Mouse (Mus musculus) midbrain, embryonic 13.5 days (tissue): ENCODE data around the gene Ankdd1a. TPM values are rescaled to one million over a fixed set of nuclear protein-coding genes. Genes with fewer than 3 reads are reported as not detected.

Experiments used
- ATAC-seq: fragments of 200-750 bp; cut with Nextera tagmentation; 2 replicates; pipeline ENCODE4 v1.8.0; 2017; ENCODE audit warnings: mild to moderate bottlenecking, moderate TSS enrichment, moderate library complexity
- H3K27ac ChIP-seq: fragments of 300-500 bp; sonication (generic); 2 replicates; pipeline ENCODE4 v1.5.1; 2015; ENCODE audit warnings: inconsistent platforms, mild to moderate bottlenecking, moderate library complexity
- H3K27me3 ChIP-seq: fragments of 300-500 bp; sonication (generic); 2 replicates; pipeline ENCODE4 v1.6.1; 2015; ENCODE audit warnings: mild to moderate bottlenecking, inconsistent platforms
- H3K36me3 ChIP-seq: fragments of 300-500 bp; sonication (generic); 2 replicates; pipeline ENCODE4 v1.6.1; 2015; ENCODE audit warnings: mild to moderate bottlenecking, inconsistent platforms
- H3K4me1 ChIP-seq: fragments of 300-500 bp; sonication (generic); replicated peaks from 2 replicates; pipeline ENCODE4 v1.6.1; 2015; ENCODE audit warnings: inconsistent platforms
- H3K4me2 ChIP-seq: fragments of 300-500 bp; sonication (generic); replicated peaks from 2 replicates; pipeline ENCODE4 v1.6.1; 2015; ENCODE audit warnings: moderate library complexity, mild to moderate bottlenecking, inconsistent platforms
- H3K4me3 ChIP-seq: fragments of 300-500 bp; sonication (generic); replicated peaks from 2 replicates; pipeline ENCODE4 v1.5.1; 2015; ENCODE audit warnings: mild to moderate bottlenecking, inconsistent platforms
- H3K9ac ChIP-seq: fragments of 300-500 bp; sonication (generic); replicated peaks from 2 replicates; pipeline ENCODE4 v1.6.1; 2015; ENCODE audit warnings: mild to moderate bottlenecking, inconsistent platforms
- H3K9me3 ChIP-seq: fragments of 300-500 bp; sonication (generic); 2 replicates; pipeline ENCODE4 v1.6.1; 2016; ENCODE audit warnings: mild to moderate bottlenecking, inconsistent platforms
- WGBS: fragments of 180-500 bp; shearing (Covaris S2); methylation state at CpG from one replicate; pipeline ENCODE4 v1.1.7; 2015; 5-methylcytosine and 5-hydroxymethylcytosine counted together
- polyA plus RNA-seq: library from polyadenylated mRNA; unstranded; fragments of >200 nt; fragmentation: Nextera tagmentation; extraction: Ambion mirVana; gene quantifications from 2 replicates; pipeline ENCODE4 v1.2.1, GENCODE M21; 2015

The Ankdd1a gene
- polyA plus RNA-seq, 1 experiment from 2014 or later: 0.63 TPM

- Histone ChIP-seq H3K4me3 (no peak overlapping the region), H3K36me3 (no peaks in the 10 kb centered on the region), H3K27me3 (no peaks in the 10 kb centered on the region), H3K4me1 (peaks cover 14% of the 10 kb centered on the region), H3K27ac (no peak overlapping the region), H3K9ac (no peak overlapping the region), H3K9me3 (no peaks in the 10 kb centered on the region), H3K4me2 (peak overlapping the region; percentile 13; the same call in 1 of the 2 replicates)
- ATAC-seq: peak; percentile 78; the same call in 1 of the 2 replicates
- 22% methylated on average over 14 of the region's 14 CpGs for WGBS
Observed at GRCm38 (mm10) chr9:65523611-65524364, 3.8 kb upstream of the Ankdd1a start.

GRCm38 (mm10) chr9:65520505-65520876 is 498 bp upstream of the Ankdd1a start:
- H3K27me3 ChIP-seq: no peaks in the 10 kb centered on the region

GRCm38 (mm10) chr9:65514851-65515261 is 5.1 kb downstream of the Ankdd1a start:
- Histone ChIP-seq H3K36me3 (no peaks in the 10 kb centered on the region), H3K4me1 (peaks cover 8% of the 10 kb centered on the region; the same call in 1 of the 2 replicates), H3K27me3 (no peaks in the 10 kb centered on the region), H3K4me3 (no peak overlapping the region), H3K9ac (no peak overlapping the region), H3K27ac (no peak overlapping the region; the same call in 1 of the 2 replicates), H3K4me2 (no peak overlapping the region), H3K9me3 (no peaks in the 10 kb centered on the region)
- WGBS: 71% methylated on average over 3 of the region's 3 CpGs
- ATAC-seq: peak; percentile 41; the same call in 1 of the 2 replicates

More at GRCm38 (mm10) chr9:65520505-65520876, 498 bp upstream of the Ankdd1a start:
- 16% methylated on average over 11 of the region's 11 CpGs for WGBS
- peak overlapping the region; percentile 37 for H3K4me3 ChIP-seq
- H3K4me2 ChIP-seq: peak overlapping the region; percentile 62
- no peaks in the 10 kb centered on the region for H3K9me3 ChIP-seq
- H3K36me3 ChIP-seq: no peaks in the 10 kb centered on the region
- H3K27ac ChIP-seq: peak overlapping the region; percentile 21; the same call in 1 of the 2 replicates
- peaks cover 14% of the 10 kb centered on the region for H3K4me1 ChIP-seq
- ATAC-seq: peak; percentile 35; the same call in 1 of the 2 replicates
- peak overlapping the region; percentile 61; the same call in 1 of the 2 replicates for H3K9ac ChIP-seq

- H3K27me3 ChIP-seq: no peaks in the 10 kb centered on the region
- no peaks in the 10 kb centered on the region for H3K36me3 ChIP-seq
- peaks cover 6% of the 10 kb centered on the region; the same call in 1 of the 2 replicates for H3K4me1 ChIP-seq
- WGBS: 67% methylated on average over 8 of the region's 8 CpGs
- ATAC-seq: peak; percentile 62
- no peak overlapping the region for H3K9ac ChIP-seq
- H3K27ac ChIP-seq: no peak overlapping the region; the same call in 1 of the 2 replicates
- H3K4me2 ChIP-seq: no peak overlapping the region
- H3K9me3 ChIP-seq: no peaks in the 10 kb centered on the region
- H3K4me3 ChIP-seq: no peak overlapping the region
Observed at GRCm38 (mm10) chr9:65514431-65514830, 5.6 kb downstream of the Ankdd1a start.

GRCm38 (mm10) chr9:65512520-65512919 is 7.5 kb downstream of the Ankdd1a start:
- WGBS: 88% methylated on average over 3 of the region's 3 CpGs
- Histone ChIP-seq H3K27me3 (no peaks in the 10 kb centered on the region), H3K4me3 (no peak overlapping the region), H3K4me2 (no peak overlapping the region), H3K9me3 (no peaks in the 10 kb centered on the region), H3K4me1 (peaks cover 6% of the 10 kb centered on the region; the same call in 1 of the 2 replicates), H3K27ac (no peak overlapping the region), H3K9ac (no peak overlapping the region), H3K36me3 (no peaks in the 10 kb centered on the region)
- no peak for ATAC-seq

- Histone ChIP-seq H3K4me3 (no peak overlapping the region), H3K27ac (no peak overlapping the region), H3K9me3 (no peaks in the 10 kb centered on the region), H3K4me1 (no peaks in the 10 kb centered on the region), H3K4me2 (no peak overlapping the region), H3K27me3 (no peaks in the 10 kb centered on the region), H3K9ac (no peak overlapping the region), H3K36me3 (no peaks in the 10 kb centered on the region)
- WGBS: 76% methylated on average over 7 of the region's 7 CpGs
- no peak for ATAC-seq
Observed at GRCm38 (mm10) chr9:65508449-65508848, 11.5 kb downstream of the Ankdd1a start.

GRCm38 (mm10) chr9:65502721-65503505 is 17.1 kb downstream of the Ankdd1a start:
- Histone ChIP-seq H3K4me3 (no peak overlapping the region), H3K9ac (0 out of 2 replicates have a peak overlapping the region, but pooled peaks have one; percentile 23), H3K4me2 (no peak overlapping the region), H3K4me1 (no peaks in the 10 kb centered on the region), H3K27me3 (no peaks in the 10 kb centered on the region), H3K9me3 (no peaks in the 10 kb centered on the region), H3K27ac (no peak overlapping the region), H3K36me3 (no peaks in the 10 kb centered on the region)
- no peak for ATAC-seq
- 87% methylated on average over 21 of the region's 21 CpGs for WGBS

- Histone ChIP-seq H3K9ac (no peak overlapping the region), H3K27ac (no peak overlapping the region), H3K4me1 (no peaks in the 10 kb centered on the region), H3K4me2 (no peak overlapping the region), H3K27me3 (no peaks in the 10 kb centered on the region), H3K4me3 (no peak overlapping the region), H3K36me3 (no peaks in the 10 kb centered on the region), H3K9me3 (no peaks in the 10 kb centered on the region)
- 63% methylated on average over 8 of the region's 8 CpGs for WGBS
- no peak for ATAC-seq
Observed at GRCm38 (mm10) chr9:65502146-65502545, 17.8 kb downstream of the Ankdd1a start.

- H3K36me3 ChIP-seq: peaks cover 15% of the 10 kb centered on the region
- H3K4me1 ChIP-seq: no peaks in the 10 kb centered on the region
- no peak overlapping the region for H3K4me3 ChIP-seq
- no peak overlapping the region for H3K27ac ChIP-seq
- no peak overlapping the region for H3K4me2 ChIP-seq
- 89% methylated on average over 4 of the region's 4 CpGs for WGBS
- H3K27me3 ChIP-seq: no peaks in the 10 kb centered on the region
- no peak overlapping the region for H3K9ac ChIP-seq
- ATAC-seq: no peak
- H3K9me3 ChIP-seq: no peaks in the 10 kb centered on the region
Observed at GRCm38 (mm10) chr9:65492851-65493250, 27.1 kb downstream of the Ankdd1a start.

- H3K9me3 ChIP-seq: no peaks in the 10 kb centered on the region
- H3K4me3 ChIP-seq: no peak overlapping the region
- no peaks in the 10 kb centered on the region for H3K27me3 ChIP-seq
- no peak for ATAC-seq
- no peaks in the 10 kb centered on the region for H3K4me1 ChIP-seq
- no peak overlapping the region for H3K4me2 ChIP-seq
- H3K36me3 ChIP-seq: peaks cover 20% of the 10 kb centered on the region
- H3K9ac ChIP-seq: no peak overlapping the region
- WGBS: 86% methylated on average over 2 of the region's 2 CpGs
- H3K27ac ChIP-seq: no peak overlapping the region
Observed at GRCm38 (mm10) chr9:65492351-65492750, 27.6 kb downstream of the Ankdd1a start.

GRCm38 (mm10) chr9:65491476-65491875 is 28.5 kb downstream of the Ankdd1a start:
- H3K27ac ChIP-seq: no peak overlapping the region
- WGBS: 95% methylated on average over 3 of the region's 3 CpGs
- H3K27me3 ChIP-seq: no peaks in the 10 kb centered on the region
- H3K4me3 ChIP-seq: no peak overlapping the region
- no peaks in the 10 kb centered on the region for H3K9me3 ChIP-seq
- no peak overlapping the region for H3K9ac ChIP-seq
- no peak overlapping the region for H3K4me2 ChIP-seq
- ATAC-seq: no peak
- peaks cover 28% of the 10 kb centered on the region for H3K36me3 ChIP-seq
- no peaks in the 10 kb centered on the region for H3K4me1 ChIP-seq

GRCm38 (mm10) chr9:65480071-65480470 is 39.9 kb downstream of the Ankdd1a start:
- no peak overlapping the region for H3K27ac ChIP-seq
- H3K9me3 ChIP-seq: no peaks in the 10 kb centered on the region
- 87% methylated on average over 5 of the region's 5 CpGs for WGBS
- no peaks in the 10 kb centered on the region for H3K4me1 ChIP-seq
- H3K36me3 ChIP-seq: peaks cover 87% of the 10 kb centered on the region
- H3K9ac ChIP-seq: no peak overlapping the region
- no peak overlapping the region for H3K4me2 ChIP-seq
- H3K27me3 ChIP-seq: no peaks in the 10 kb centered on the region
- no peak for ATAC-seq
- no peak overlapping the region for H3K4me3 ChIP-seq
